Mouse (Mus musculus): ENCODE measurements around the gene Ttc28.

Gene Ttc28

DNA sequence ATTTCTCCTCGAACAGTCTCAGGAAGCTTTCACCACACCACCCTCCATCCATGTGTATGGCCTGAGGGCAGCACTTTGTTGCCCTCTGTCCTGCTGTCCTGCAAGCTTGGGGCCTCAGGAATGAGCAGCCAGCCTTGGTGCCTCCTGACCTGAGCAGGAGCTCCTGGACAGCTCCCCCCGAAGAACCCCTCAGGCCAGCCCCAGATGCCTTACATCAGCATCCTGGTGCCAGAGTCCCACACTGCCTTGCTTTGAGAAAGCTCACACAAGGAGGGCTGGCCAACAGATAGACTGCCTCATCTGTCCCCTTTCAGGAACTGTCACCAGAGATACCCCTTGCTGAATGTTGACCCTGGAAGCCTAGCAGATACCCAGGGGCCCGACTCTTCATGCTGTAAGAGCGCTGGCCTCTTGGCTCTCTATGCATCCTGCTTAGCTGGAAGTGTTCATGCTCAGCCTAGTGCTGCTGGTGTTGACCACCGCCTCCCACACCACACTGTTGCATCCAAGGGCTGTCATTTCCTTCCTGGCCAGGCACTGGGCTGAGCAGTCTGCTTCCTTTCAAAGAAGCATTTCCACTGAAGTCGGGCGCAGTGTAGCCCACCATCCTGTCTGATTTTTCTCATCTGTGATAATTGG is 259.4 kb downstream of the Ttc28 start:
- peak; percentile 97 for DNase-seq

DNA sequence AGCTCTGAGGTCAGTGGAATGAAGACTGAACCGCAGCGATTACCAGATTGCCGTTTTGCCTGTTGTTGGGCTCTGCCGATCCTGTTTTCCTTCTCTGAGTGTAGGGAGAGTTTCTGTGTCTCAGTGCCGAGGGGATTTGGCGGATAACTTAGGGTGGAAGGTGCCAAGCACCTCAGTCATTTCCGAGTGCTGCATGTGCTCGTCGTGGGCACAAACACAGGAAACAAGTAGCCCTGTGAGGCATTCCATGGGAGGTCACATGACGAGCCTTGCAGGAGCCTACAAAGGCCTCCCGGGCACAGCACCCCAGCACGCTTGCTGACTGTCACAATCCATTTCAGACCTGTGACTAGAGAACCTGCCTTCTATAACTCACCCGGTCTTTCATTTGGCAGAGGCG is 260.0 kb downstream of the Ttc28 start:
- DNase-seq: peak; percentile 96

DNA sequence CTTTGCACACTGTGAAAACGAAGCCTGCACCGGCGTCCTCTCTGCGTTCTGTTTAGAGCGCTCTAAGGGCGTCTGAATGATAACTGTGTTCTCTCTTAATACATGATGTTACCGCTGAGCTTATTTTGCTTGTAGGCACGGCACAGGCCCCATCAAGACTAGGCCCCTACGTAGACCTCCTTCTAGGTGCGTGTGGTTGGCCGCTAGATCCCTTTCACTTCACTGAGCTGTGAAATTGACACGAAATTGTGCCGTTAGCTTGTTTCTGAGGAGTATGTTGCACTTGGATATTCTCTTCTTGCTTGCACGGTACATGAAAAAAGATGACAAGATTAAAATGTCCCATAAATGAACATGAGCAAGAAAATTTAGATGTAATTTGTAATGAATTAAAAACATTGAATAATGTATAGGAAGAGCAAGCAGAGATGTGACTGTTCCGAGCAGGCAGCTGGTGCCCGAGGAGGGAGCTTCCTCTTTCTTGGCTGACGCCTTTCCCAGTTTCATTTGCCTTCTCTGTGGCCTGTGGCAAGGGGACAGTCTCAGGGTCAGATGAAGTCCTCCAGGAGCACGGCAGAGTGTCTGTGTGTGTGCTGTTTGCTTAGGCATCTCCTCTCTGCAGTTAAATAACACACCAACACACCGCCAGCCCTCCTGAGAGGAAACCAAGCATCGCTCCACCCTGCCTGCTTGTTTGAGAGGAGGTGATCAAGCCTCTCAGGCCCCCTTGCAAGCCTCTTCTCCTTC is 261.7 kb downstream of the Ttc28 start:
- peak; percentile 94 for DNase-seq

DNA sequence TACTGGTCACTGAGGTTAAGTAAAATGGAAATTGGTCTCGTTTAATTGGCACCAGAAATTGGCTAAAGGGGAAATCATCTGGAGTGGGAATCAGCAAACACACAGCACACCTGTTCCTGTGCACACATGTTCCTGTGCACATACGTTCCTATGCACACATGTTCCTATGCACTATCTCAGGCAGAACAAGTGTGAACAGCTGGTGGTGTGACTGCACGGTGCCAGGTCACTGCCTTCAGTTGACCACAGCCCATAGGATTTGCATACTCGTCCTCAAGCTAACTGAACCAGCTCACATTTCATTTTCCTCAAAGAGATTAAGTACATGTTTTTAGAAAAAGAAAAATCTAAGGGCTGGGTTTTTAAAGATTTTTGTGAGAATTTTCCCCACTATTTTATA is 263.2 kb downstream of the Ttc28 start:
- DNase-seq: no peak

DNA sequence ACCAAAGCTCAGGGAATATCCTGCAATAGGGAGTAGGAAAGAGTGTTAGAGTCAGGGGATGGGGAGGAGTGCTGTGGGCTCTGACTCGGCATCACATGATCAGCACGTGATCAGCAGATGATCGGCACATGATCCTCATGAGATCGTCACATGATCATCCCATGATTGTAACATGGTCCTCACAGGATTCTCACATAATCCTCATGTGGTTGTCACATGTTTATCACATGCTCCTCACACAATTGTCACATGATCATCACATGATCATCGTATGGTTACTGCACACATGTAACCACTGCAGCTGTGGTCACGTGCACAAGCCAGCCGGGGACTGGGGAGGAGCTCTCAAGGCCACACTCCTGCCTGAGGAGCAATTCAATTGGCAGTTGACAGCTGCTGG is 264.8 kb downstream of the Ttc28 start:
- no peak for DNase-seq

DNA sequence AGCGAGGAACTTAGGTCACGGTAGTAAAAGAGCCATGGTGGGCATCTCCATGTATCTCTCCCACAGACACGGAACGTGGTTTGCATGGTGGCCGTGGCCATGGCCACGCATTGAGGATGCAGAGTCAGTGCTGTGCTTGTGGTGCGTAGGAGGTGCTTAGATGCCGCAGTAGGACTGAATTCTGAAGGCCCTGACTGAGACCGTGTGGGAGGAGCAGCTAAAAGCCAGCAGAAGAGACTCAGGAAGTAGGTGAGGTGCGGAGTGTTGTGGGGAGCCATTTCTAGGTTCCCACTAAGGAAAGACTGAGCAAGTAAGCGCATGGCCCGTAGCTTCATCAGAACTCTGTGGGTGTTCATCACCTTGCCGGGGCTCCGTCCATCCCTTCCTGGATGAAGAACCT is 271.0 kb downstream of the Ttc28 start:
- no peak for DNase-seq

DNA sequence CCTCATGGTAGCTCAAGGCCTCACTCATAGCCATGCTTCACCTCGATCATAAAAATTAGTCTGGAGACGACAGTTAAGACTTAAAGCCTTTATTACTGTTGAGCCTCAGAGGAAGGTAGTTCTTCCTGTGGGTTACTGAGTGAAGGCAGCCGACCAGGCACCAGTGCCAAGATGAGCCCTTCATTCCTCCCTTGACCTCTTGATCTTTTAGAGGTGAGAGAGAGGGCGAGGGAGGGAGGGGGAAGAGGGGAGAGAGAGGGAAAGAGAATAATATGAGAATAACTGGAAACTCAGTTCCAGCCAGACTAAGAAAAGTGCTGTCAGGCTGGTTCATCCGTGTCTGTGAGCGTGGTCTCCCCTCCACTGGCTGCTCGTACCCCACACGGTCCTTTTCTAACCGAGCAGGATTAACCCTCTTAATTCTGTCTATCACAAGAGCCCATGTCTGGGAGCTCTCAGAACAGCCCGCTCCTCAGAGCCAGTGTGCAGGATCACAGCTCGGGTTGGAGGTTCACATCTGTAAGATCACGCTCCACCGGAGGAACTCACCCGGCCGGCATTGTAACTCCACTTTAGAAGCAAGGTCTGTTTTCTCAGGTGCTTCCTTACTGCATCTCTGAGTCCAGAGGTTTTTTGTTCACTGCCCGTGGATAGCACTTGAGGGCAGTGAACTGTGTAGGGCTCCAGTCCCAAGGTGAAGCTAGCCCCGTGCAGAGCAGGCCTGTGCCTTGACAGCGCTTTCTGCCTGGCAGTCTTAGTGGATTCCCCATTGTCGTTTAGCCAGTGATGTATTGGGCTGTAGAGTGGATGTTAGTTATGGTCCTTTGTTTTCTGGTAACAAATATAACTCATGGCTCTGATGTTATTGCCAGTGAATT is 272.5 kb downstream of the Ttc28 start:
- DNase-seq: no peak

DNA sequence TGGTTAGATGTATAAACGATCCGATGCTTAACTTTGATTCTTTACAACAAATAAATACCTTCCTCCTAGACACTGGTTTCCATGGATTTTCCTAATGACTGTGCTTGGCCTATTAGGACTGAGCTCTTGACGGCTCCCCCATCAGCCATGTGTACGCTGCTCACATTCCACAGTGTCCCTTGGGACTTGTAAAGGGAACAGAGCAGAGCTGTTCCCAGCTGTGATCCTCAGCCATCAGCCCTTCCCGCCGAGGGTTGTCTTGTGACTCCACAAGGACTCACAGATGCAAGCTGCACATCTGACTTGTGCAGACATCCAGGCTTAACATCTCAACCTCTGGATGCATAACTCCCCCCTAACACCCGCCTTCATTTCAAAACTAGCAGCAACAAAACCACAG is 275.0 kb downstream of the Ttc28 start:
- peak; percentile 99 for DNase-seq

DNA sequence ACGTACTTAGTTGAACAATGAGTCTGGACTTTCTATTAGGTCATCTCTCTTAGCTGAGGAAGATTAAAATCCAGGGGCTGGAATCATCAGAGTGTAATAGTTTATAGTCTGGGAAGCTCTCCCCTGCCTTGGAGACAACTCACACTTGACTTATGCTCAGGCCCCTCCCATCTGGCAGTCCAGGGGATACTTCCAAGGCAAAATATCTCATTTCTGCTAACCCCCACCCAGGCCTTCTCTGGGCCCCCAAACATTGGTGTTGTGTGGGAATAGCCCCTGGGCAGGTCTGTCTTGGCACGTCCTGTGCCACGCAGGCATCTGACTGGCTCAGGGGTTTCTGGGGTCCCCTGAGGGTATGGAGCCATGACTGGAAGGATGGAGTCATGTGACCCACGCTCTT is 275.7 kb downstream of the Ttc28 start:
- peak; percentile 95 for DNase-seq

DNA sequence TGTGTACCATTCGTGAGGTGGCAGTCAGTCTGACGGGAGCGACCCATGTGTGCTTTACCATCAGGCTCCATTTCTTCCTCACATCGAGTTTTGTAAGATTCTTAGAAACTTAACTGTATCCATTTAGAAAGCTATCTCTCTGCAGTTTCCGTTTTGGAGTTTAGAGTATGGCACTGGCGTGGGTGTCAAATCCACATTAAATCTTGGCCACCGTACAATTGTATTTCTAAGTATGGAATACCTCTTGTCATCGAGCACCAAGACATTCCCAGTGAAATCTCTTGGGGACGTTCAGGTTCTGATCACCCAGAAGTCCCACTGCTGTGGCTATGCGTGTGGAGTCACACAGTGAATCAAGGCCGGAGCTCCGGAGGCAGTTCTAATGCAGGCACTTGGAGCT is 276.3 kb downstream of the Ttc28 start:
- no peak for DNase-seq

DNA sequence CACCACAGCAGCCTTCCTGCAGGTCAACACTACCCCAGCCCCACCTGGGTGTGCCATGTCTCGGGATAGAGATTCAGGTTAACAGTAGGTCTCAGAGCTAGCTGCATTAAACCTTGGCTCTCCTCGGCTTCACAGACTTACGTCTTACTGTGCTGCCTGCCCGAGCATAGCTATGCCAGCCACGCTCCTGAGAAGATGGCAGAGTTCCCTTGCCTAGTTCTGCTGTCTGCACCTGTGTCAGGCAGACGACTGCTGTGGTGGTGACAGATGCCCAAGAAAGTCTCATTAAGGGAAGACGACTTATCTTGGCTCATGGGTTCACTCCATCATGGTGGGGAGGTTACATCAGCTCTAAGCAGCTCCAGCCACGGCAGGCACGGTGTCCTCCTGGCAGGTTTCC is 278.7 kb downstream of the Ttc28 start:
- no peak for DNase-seq

DNA sequence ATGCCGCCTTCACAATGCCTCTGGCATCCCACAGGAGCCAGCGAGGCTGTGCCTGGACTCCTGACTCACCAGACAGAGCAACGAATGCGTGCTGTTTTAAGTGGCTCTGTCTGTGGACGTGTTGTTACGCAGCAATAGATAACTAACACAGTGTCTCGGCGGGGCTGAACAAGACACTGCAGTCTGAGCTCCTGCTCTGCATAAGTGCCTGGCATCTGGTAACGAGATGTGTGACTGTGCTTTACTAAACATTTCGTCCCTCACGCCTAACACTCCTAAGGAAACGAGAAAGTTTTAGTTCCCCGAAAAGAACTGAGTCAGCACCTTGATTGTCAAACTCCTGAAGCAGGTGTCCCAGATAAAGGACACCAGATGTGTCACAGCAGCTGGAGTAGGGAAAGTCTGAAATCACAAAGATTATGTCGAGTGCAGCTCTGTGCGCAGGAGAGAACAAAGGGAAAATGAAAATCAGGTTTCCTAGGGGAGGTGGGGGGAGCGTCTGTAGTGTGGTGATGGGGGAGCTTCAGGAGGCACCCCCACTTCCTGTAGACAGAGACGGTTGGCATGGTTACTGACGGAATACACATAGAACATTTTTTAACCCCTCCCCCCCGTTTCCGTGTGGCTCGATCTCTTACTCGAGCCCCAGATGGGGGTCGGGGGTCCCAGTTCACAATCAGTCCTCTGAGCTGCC is 280.2 kb downstream of the Ttc28 start:
- DNase-seq: no peak

DNA sequence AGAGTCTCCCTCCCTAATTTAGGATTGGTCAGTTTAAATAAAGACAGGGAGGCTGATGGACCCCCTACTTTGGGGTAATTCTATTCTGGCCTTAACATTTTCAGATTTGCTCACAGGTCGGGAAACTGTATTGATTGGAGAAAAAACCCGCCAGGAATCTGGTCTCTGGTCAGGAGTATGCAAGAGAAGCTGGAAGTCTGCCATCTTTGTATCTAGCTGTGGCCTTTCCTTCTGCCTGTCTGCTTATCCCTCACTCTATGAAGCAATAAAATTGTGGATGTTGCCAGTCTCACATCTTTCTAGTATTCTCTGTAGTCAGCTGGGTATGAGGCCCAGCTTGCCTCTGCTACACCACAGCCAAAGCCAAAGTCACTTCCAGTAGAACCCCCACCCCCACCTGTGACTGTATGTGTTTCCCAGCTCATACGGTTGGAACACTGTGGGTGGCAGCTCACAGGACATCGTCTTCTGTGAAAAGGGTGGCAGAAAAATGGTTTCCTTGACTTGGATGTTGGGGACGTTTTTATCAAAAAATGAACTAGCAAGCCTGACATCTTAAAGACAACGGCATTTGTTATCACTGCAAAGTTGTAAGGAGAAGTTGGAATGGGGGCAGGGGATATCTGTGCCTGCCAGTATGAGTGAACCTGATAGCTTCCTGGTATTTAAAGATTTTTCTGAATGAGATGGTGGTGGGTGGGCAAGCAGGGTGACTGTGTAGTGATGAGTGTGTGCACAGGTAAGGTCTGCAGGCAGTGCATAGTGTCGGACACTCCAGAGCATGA is 281.7 kb downstream of the Ttc28 start:
- no peak for DNase-seq

DNA sequence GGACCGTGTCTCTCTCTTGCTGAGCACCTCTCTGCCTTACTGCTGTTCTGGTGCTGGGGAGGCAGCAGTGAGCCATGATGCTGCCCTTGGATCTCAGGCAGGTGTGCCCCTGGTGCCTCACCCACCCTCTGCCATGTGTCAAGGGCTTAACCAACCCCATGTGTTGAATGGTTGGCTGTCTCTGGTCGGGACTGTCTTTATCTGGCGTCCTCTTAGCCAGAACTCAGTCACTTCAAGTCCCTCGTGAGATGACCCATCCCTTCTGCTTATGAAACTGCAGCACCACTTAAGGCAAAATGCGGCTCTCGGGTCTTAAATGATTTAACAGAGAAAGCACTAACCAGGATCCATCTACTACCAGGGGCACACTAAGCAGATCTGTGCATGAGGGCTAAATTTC is 283.3 kb downstream of the Ttc28 start:
- peak; percentile 93 for DNase-seq

DNA sequence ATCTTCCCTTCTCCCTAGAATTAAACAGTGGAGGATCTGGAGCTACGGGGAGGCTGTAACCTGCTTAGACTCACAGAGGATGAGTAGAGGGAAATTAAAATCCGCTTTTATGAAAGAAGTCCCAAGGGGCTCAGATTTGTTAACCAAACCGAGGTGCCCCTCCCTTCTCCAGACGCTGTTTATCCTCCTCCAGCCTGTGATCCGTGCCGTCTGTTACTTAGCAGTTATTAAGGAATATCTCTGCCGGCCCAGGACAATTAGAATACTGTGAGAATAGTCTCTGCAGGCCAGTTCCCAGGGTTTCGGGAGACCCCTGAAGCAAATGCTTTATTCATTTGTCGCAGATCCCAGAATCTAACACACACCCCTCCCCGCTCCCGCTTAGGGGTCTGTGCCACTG is 283.8 kb downstream of the Ttc28 start:
- DNase-seq: peak; percentile 93

DNA sequence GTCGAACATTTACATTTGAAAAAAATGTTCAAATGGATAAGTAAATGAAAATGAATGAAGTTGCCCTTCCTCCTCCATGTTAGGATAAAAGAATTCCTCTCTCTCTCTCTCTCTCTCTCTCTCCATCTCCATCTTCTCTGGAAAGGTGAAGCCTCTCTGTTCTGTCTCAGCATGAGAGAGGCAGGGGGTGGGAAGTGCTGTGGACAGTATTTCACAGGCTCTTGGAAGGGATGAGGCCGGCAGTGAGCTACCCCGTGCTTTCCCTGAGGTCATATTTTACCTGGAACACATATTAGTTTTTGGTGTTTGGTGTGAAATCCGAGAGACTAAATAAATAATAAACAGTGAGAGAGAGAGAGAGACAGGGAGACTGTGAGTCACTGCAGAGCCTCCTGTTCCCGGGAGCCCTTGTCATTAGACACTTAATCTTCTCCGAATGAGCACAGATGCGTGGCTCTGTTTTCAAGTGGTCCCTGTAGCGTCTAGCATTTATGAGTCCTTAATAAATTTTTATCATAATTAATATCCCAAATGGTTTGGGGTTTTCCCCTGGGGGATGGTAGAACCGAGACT is 284.8 kb downstream of the Ttc28 start:
- DNase-seq: no peak

DNA sequence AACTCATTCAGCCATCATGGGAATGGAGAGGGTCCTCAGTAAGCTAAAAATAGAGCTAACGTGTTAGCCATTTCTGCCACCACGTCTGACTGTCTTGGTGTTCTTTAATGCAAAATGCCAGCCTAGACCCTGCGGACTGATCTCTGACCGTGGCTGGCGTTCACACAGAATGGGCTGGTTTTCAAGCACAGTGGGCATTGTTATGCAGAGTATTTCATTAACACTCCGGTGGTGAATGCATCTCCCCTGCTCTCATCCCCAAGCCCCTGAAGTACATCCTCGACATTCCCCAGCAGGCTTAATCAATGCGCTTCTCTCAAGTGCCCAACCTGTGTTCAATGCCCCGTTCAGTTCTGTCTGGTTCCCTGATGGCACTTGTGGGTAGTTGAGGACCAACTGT is 290.8 kb downstream of the Ttc28 start:
- no peak for DNase-seq

DNA sequence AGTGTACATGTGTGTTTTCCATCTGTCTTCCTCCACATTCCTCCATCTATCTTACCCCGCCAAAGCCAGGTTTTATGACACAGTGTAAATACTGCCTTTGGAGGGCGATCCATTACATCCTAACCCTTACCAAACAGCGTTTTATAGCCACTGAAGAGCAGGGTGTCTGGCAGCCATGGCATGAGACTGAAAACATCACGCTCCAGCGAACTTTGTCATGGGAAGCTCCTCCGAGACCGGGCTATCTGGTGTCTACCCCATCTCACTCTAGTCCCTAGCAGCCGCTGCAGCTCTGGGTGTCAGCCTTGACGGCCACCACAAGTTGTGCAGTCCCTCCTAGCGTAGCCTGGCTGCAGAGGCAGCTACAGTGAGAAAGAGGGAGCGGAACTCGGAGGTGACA is 295.8 kb downstream of the Ttc28 start:
- no peak for DNase-seq

DNA sequence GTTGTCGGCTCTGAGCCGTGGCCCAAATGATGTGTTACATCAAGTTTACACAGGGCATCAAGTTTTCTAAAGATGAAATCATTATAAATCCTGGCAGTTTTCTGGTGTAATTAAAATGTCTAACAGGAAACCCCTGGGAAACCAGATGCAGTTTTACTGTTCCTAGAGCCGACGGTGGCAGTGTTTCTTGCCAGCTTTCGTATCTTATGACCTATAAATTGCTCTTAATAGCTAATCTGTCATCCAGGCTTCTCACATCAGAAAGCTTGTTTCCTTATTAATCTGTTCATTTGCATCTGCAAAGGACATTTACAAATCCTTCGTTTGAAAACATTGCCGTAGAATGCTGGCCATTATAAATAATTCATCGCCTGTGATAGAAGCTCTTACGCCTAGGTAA is 296.2 kb downstream of the Ttc28 start:
- DNase-seq: no peak

DNA sequence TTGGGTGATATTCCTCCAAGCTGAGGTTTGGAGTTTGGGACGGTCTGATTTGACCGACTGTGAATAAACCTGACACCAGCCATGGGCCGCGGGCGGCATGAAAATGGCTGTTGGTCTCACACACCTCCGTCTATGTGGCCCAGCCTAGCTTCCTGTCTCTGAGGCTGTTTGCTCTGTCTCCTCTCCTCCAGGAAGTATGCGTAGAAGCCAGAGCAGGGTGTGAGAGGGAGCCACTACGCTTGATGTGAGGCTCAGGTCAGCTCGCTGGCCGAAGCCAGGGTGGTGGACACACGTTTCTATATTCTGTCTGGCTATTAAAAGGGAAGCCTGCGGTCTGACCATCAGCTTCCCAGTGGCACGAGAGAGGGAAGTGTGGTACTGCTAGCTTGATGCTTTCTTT is 296.8 kb downstream of the Ttc28 start:
- DNase-seq: no peak

DNA sequence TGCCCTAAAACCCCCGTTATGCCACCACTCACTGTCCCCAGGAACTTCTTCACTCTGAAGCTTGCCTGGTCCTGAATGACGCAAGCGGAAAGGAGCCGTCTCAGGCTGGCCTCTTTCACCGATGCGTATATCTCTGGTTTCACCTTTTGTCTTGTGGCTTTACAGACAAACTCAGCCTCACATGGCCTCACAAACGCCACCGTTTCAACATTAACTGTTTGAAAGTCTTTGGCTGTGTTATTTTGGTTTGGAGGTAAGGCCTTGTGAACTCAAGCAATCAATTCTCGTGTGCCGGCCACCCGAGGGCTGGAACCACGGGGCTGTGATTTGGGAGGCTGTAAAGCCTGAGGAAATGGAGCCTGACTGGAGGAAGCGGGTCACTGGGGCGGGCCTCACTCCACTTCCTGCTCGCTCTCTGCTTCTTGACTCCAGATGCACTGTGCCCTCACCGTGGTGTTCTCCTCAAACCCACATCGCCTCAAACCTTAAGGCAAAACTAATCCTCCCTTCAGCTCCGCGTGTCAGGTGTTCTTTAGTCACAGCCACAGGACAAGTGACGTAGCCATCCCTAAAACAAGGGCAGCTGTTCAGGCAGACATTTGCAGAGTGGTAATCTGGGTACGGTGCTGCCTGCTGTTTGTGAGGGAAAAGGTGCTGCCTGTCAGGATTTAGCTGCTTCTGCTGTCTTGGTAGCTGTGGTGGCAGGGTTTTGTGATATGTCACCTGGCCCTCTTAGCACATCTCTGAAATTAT is 298.9 kb downstream of the Ttc28 start:
- DNase-seq: peak; percentile 98
